Mouse (Mus musculus): ENCODE results near the gene Hdgfl3.

Hdgfl3 gene

DNA sequence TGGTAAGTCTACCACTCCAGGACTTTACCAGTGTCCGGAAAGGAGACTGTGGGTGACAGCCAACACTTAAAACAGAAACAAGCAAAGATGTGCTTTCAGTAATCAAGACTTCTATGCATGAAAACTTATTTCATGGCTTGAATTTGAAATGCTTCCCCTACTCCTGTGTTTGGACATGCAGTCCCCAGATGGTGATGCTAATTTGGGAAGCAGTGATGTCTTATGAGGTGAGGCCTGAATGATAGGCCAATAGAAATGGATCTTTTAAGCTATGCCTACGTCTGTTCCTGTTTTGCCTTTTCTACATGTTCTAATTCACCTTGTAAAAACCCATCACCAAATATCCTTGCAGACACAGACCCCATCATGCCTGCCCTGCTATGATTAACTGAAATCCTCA is 29.3 kb downstream of the Hdgfl3 start:
- in situ Hi-C loops (cut with MboI; ENCODE audit: unreplicated experiment in 2 of 2): no loop called here

GRCm38 (mm10) chr7:81904094-81904493 is 30.2 kb downstream of the Hdgfl3 start:
- in situ Hi-C loops (cut with MboI; ENCODE audit: unreplicated experiment in 2 of 2): no loop called here

GRCm38 (mm10) chr7:81899361-81899760 is 34.9 kb downstream of the Hdgfl3 start:
- in situ Hi-C loops (cut with MboI; ENCODE audit: unreplicated experiment in 2 of 2): no loop called here

- in situ Hi-C loops (cut with MboI; ENCODE audit: unreplicated experiment in 2 of 2): no loop called here
These were observed 49.1 kb downstream of the Hdgfl3 start for GRCm38 (mm10) chr7:81885128-81885527.

GRCm38 (mm10) chr7:81881600-81881999 is 52.7 kb downstream of the Hdgfl3 start:
- in situ Hi-C loops (cut with MboI; ENCODE audit: unreplicated experiment in 2 of 2): no loop called here

DNA sequence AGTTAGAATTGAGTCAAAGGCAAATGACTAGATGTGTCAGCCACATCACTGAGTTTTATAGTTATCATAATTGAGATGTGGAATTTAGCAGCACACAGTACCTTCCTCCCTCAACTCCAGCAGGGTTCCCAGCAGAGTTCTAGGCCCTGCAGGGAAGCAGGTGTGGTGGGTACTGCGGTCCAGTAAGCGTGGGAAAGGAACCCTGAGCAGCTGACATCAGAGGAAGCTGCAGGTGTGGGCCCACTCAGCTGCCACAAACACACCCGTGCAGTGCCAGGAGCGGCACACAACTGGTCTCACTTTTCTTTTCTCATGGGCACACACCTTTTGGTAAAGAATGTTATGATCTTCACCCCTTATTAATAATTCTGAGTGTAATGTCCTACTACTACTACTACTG is 53.5 kb downstream of the Hdgfl3 start:
- in situ Hi-C loops (cut with MboI; ENCODE audit: unreplicated experiment in 2 of 2): no loop called here

DNA sequence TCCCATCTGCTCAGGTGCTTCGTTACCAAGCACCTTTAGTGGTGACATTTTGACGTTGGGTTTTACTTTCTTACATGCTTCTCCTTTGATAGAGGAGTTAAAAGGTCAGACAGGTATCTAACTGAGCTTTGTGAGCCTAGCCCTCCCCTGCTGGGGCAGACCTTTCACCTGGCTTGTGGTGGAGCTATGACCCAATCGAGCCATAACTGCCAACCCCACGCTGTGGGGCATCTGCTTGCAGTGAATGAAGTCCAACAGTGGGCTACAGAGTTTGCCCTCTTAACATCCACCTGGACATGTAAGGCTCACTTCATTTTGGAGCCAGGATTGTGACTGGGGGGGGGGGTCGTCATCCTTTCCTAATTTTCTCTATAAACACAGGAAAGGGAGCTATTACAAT is 54.0 kb downstream of the Hdgfl3 start:
- in situ Hi-C loops (cut with MboI; ENCODE audit: unreplicated experiment in 2 of 2): no loop called here

GRCm38 (mm10) chr7:81875372-81875771 is 58.9 kb downstream of the Hdgfl3 start:
- in situ Hi-C loops (cut with MboI; ENCODE audit: unreplicated experiment in 2 of 2): loop anchor here (10.0 kb wide), 3 partner anchors 79 to 239 kb away; no protein-coding TSS in a partner anchor

GRCm38 (mm10) chr7:81874636-81875035 is 59.6 kb downstream of the Hdgfl3 start:
- in situ Hi-C loops (cut with MboI; ENCODE audit: unreplicated experiment in 2 of 2): loop anchor here (5.0 to 10.0 kb wide), 4 partner anchors 80 to 240 kb away; no protein-coding TSS in a partner anchor

GRCm38 (mm10) chr7:81873807-81874206 is 60.5 kb downstream of the Hdgfl3 start:
- in situ Hi-C loops (cut with MboI; ENCODE audit: unreplicated experiment in 2 of 2): loop anchor here (5.0 to 10.0 kb wide), 4 partner anchors 81 to 241 kb away; no protein-coding TSS in a partner anchor

DNA sequence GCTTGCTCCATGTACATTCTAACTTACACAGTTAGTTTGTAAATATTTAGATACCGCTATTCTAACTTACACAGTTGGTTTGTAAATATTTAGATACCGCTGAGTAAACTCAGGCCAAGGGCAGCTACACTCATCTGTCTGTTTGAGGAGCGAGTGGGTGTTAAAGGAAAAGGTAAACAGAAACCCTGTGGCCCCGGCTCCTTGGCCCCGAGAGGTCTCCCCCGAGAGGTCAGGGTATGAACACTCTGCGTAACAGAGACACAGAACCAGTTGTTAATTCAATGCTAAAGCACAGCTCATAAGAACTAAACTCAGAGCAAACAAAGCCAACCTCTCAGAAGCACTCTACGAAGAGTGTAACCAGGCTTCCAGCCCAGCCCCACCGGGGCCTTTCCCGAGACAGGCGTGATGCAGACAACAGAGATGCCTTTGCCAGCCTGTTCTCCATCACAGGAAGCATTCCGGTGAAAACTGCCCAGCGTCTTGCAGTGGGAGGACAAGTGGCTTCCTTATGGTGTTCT is 61.7 kb downstream of the Hdgfl3 start:
- in situ Hi-C loops (cut with MboI; ENCODE audit: unreplicated experiment in 2 of 2): loop anchor here (5.0 to 10.0 kb wide), 4 partner anchors 82 to 242 kb away; no protein-coding TSS in a partner anchor

GRCm38 (mm10) chr7:81868158-81868557 is 66.1 kb downstream of the Hdgfl3 start:
- in situ Hi-C loops (cut with MboI; ENCODE audit: unreplicated experiment in 2 of 2): no loop called here

- in situ Hi-C loops (cut with MboI; ENCODE audit: unreplicated experiment in 2 of 2): no loop called here
These were observed 66.9 kb downstream of the Hdgfl3 start for GRCm38 (mm10) chr7:81867231-81867930.

- in situ Hi-C loops (cut with MboI; ENCODE audit: unreplicated experiment in 2 of 2): no loop called here
These were observed 68.3 kb downstream of the Hdgfl3 start for GRCm38 (mm10) chr7:81865937-81866336.

DNA sequence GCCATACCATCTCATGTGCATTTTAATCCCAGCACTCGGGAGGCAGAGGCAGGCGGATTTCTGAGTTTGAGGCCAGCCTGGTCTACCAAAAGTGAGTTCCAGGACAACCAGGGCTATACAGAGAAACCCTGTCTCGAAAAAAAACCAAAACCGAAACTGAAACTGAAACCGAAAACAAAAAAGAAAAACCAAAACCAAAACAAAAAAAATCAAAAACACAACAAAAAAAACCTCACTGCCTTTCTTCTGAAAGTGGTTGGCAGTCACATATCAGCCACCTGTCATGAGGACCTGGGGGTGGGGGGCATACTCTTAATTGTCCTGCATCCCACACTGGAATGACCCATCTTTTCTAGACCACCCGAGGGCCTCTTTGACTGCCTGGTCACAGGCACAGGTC is 69.7 kb downstream of the Hdgfl3 start:
- in situ Hi-C loops (cut with MboI; ENCODE audit: unreplicated experiment in 2 of 2): loop anchor here in 1 of 2 experiments (5.0 kb wide), 2 partner anchors 37 to 77 kb away; partner anchors contain the start of genes 3110040N11Rik and Btbd1

- in situ Hi-C loops (cut with MboI; ENCODE audit: unreplicated experiment in 2 of 2): loop anchor here in 1 of 2 experiments (5.0 kb wide), 2 partner anchors 36 to 76 kb away; partner anchors contain the start of genes 3110040N11Rik and Btbd1
These were observed 71.4 kb downstream of the Hdgfl3 start for GRCm38 (mm10) chr7:81862587-81863583.

DNA sequence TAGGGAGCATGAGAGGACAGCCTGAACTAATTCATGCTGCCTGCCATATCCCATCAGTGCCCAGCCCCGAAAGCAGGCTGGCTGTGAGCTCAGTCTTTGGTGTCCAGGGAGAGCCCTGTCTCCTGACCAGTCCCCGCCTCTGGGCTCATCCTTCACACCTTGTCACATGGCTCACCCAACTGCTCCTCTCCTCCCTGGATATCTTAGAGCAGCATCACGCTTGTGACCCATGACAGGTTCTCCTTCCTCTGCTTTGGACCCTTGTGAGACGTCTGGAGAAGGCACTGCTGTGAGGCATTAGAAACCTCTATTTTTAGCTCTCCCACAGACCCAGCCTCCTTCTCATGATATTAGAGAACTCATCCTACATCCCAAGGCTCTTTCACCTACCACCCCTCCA is 72.4 kb downstream of the Hdgfl3 start:
- in situ Hi-C loops (cut with MboI; ENCODE audit: unreplicated experiment in 2 of 2): loop anchor here in 1 of 2 experiments (5.0 kb wide), 2 partner anchors 35 to 75 kb away; partner anchors contain the start of genes 3110040N11Rik and Btbd1

DNA sequence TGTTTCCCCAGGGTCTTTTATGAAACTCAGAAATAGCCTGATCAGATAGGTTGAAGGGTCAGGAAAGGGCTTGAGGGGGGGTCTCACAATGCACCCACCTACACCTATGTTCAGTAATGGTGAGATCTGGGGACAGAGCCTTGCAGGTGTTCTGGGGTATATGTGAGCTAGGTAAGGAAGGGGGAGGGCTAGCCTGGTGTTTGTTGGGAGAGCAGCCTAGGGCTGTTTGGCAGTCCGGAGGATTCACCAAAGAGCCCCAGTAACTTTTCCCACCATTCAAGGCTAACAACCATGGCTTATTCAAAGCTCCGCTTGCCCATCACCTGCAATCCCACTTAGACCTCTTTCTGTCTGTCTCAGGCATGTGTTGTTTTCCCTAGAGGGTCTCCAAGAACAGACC is 72.8 kb downstream of the Hdgfl3 start:
- in situ Hi-C loops (cut with MboI; ENCODE audit: unreplicated experiment in 2 of 2): loop anchor here in 1 of 2 experiments (5.0 kb wide), 2 partner anchors 34 to 74 kb away; partner anchors contain the start of genes 3110040N11Rik and Btbd1

DNA sequence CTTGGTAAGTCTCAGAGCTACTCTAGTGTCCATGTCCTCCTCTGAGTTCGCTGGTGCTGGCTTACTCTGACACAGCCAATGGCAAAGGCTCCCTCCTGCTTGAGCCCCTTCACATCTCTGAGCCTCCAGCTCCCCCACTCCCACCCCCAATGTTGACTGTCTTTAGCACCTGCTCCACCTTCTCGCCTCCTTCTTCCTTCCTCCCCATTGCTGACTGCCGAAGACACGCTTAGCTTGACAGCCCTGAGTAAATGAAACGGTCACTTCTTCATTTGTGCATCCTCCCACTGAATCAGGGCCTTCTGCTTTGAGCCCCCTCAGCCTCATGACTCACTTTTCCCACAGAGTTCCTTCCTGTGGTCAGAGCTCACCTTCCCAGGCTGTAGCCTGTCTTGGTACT is 73.3 kb downstream of the Hdgfl3 start:
- in situ Hi-C loops (cut with MboI; ENCODE audit: unreplicated experiment in 2 of 2): loop anchor here in 1 of 2 experiments (5.0 kb wide), 2 partner anchors 34 to 74 kb away; partner anchors contain the start of genes 3110040N11Rik and Btbd1

DNA sequence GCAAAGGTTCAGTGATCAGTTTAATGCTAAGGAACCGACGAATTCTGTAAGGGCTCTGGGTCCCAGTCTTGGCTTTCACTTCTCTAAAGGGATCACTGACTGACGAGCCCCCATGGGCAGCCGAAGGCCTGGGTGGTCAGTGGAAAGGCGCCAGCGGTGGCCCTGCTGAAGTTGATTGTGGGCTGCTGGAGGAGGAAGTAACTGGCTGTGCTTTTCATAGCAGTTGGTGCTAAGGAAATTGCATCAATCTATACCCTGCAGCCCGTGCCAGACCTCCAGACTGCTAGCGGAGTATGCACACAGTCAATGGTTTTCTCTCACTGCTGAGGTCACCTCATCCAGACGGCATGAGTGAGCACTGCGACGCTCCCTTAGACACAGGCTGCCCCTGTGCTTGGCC is 74.2 kb downstream of the Hdgfl3 start:
- in situ Hi-C loops (cut with MboI; ENCODE audit: unreplicated experiment in 2 of 2): loop anchor here in 1 of 2 experiments (5.0 kb wide), 2 partner anchors 33 to 73 kb away; partner anchors contain the start of genes 3110040N11Rik and Btbd1
